Mouse (Mus musculus) heart, embryonic 11.5 days (tissue): ENCODE data around the gene Tubb4b. TPM values are rescaled to one million over a fixed set of nuclear protein-coding genes. Genes with fewer than 3 reads are reported as not detected.

Source experiments
- ATAC-seq: fragments of 200-750 bp; cut with Nextera tagmentation; replicated peaks from 2 replicates; pipeline ENCODE4 v1.8.0; 2017; ENCODE audit warnings: moderate library complexity; ENCODE audit not compliant: insufficient number of reproducible peaks, low FRiP score, low TSS enrichment
- H3K27ac ChIP-seq: fragments of 300-500 bp; sonication (generic); 2 replicates; pipeline ENCODE4 v1.5.1; 2014; ENCODE audit warnings: mild to moderate bottlenecking, low read depth, low read length
- H3K27me3 ChIP-seq: fragments of 300-500 bp; sonication (generic); 2 replicates; pipeline ENCODE4 v1.6.1; 2014; ENCODE audit warnings: mild to moderate bottlenecking, low read length, mixed read lengths; ENCODE audit not compliant: control insufficient read depth, insufficient read depth
- H3K36me3 ChIP-seq: fragments of 300-500 bp; sonication (generic); 2 replicates; pipeline ENCODE4 v1.6.1; 2014; ENCODE audit warnings: mild to moderate bottlenecking, low read length, moderate library complexity, mixed read lengths; ENCODE audit not compliant: control insufficient read depth, insufficient read depth
- H3K4me1 ChIP-seq: fragments of 300-500 bp; sonication (generic); 2 replicates; pipeline ENCODE4 v1.6.1; 2014; ENCODE audit warnings: low read length; ENCODE audit not compliant: control insufficient read depth, insufficient read depth
- H3K4me2 ChIP-seq: fragments of 300-500 bp; sonication (generic); 2 replicates; pipeline ENCODE4 v1.6.1; 2014; ENCODE audit warnings: mild to moderate bottlenecking, moderate library complexity
- H3K4me3 ChIP-seq: fragments of 300-500 bp; sonication (generic); 2 replicates; pipeline ENCODE4 v1.5.1; 2014; ENCODE audit warnings: low read depth, low read length
- H3K9ac ChIP-seq: fragments of 300-500 bp; sonication (generic); 2 replicates; pipeline ENCODE4 v1.6.1; 2014; ENCODE audit warnings: mild to moderate bottlenecking, low read depth, low read length, moderate library complexity
- H3K9me3 ChIP-seq: fragments of 300-500 bp; sonication (generic); replicated peaks from 2 replicates; pipeline ENCODE4 v1.6.1; 2016; ENCODE audit warnings: low read length; ENCODE audit not compliant: control insufficient read depth
- WGBS: fragments of 180-500 bp; shearing (Covaris S2); extraction: QIAGEN DNeasy Blood & Tissue Kit; methylation state at CpG from one replicate; pipeline ENCODE4 v1.1.7; 2014; ENCODE audit not compliant: insufficient replicate concordance; 5-methylcytosine and 5-hydroxymethylcytosine counted together
- polyA plus RNA-seq: library from polyadenylated mRNA; unstranded; fragments of >200 nt; fragmentation: Nextera tagmentation; extraction: Ambion mirVana; gene quantifications from 2 replicates; pipeline ENCODE4 v1.2.1, GENCODE M21; 2014

The Tubb4b gene
- polyA plus RNA-seq, result 449 and 481 TPM in 2 replicates

DNA sequence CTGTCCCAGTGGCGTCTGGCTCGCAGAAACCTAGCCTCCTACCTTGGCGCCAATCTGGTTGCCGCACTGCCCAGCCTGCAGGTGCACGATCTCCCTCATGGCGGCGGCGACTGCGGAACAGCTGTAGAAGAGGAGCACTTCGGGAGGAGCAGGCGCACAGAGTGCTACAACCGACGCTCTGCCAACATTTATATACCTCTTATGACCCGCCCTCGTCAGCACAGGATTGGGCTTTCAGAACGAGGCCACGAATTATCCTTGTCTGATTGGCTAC, at the start of gene Tubb4b:
Gene Tubb4b (minus strand): TSS at position 211 of the 274 bp plus-strand sequence.
- peak within 1 kb of the TSS; percentile 71 for H3K4me3 ChIP-seq
- peaks cover 16% of the 10 kb centered on the region for H3K4me1 ChIP-seq
- H3K27me3 ChIP-seq, result peaks cover 4% of the 10 kb centered on the region; the same call in 1 of the 2 replicates
- under 1% methylated on average over 17 of the region's 17 CpGs for WGBS
- peak within 1 kb of the TSS; percentile 97 for H3K4me2 ChIP-seq
- no peaks in the 10 kb centered on the region for H3K9me3 ChIP-seq
- H3K36me3 ChIP-seq, result no peaks in the 10 kb centered on the region
- peak within 1 kb of the TSS; percentile 81 for H3K9ac ChIP-seq
- H3K27ac ChIP-seq, result peak within 1 kb of the TSS; percentile 93
- ATAC-seq, result no peak

DNA sequence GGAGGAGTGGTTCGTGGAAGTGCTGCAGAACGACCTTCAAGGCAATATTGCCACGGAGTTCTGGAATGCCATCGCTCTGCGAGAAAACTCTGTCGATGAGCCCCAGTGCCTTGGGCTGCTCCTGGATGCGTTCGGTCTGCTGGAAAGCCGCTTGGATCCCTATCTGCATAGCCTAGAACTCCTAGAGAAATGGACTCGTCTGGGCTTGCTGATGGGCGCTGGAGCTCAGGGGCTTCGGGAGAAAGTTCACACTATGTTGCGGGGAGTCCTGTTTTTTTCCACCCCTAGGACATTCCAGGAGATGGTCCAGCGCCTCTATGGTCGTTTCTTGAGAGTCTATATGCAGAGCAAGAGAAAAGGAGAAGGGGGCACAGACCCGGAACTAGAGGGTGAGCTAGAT, 48.5 kb upstream of the Tubb4b start:
- Histone ChIP-seq H3K4me3 (peak overlapping the region; percentile 82), H3K4me2 (peak overlapping the region; percentile 93), H3K9me3 (no peaks in the 10 kb centered on the region), H3K9ac (peak overlapping the region; percentile 94), H3K27ac (no peak overlapping the region), H3K4me1 (peaks cover 16% of the 10 kb centered on the region), H3K36me3 (peaks cover 30% of the 10 kb centered on the region), H3K27me3 (no peaks in the 10 kb centered on the region)
- WGBS, result 27% methylated on average over 16 of the region's 16 CpGs
- no peak for ATAC-seq

DNA sequence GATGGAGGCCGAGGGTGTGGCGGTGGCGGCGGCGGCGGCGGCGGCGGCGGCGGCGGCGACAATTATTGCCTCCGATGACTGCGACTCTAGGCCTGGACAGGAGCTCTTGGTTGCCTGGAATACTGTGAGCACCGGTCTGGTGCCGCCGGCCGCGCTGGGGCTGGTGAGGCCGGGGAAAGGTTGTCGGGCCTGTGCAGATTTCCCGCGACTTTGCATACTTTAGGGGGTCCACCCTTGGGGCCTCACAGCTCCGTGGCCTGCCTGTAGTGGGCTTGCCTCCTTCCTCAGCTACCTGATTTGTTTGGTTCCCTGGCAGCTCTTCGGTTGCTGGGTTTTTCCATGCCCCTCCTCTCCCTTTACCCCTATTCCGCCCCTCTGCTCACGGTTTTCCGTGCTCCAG, 48.0 kb upstream of the Tubb4b start:
- ATAC-seq, result peak; percentile 21; the same call in 1 of the 2 replicates
- H3K9me3 ChIP-seq, result no peaks in the 10 kb centered on the region
- peaks cover 16% of the 10 kb centered on the region for H3K4me1 ChIP-seq
- H3K9ac ChIP-seq, result peak overlapping the region; percentile 94
- 1% methylated on average over 29 of the region's 29 CpGs for WGBS
- H3K4me3 ChIP-seq, result peak overlapping the region; percentile 82
- H3K36me3 ChIP-seq, result peaks cover 27% of the 10 kb centered on the region
- H3K4me2 ChIP-seq, result peak overlapping the region; percentile 93
- H3K27me3 ChIP-seq, result no peaks in the 10 kb centered on the region
- H3K27ac ChIP-seq, result no peak overlapping the region

DNA sequence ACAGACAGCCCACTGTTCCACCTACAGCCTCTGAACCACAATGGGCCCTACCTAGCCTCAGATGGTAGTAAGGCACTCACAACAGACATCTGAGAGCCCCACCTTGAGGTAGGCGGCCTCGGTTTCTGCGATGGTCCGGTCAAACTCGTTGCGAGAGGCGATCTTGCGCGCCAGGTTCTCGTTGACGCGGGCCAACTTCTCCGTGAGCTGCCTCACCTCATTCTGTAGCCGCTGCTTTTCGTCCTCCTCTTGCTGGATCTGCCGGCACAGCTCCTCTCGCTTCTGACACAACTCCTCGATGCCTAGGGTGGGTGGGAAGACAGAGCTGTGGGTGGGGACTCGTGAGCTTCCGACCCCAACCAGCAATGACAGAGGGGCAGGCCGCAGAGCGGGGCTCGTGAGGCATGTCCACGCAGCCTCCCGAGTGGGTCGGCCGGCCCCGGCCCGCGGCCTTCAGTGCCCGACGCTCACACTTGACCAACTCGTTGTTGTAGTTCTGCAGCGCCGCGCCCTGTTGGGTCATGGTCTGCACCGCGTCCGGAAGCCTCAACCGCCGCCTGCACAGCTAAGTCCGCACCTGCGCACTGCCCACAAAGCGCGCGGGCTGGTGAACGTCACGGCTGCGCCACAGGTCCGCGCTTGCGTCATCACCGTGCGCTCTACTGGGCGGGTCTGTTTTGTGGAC, 47.5 kb upstream of the Tubb4b start, which contains the start of the genes Ssna1 and Anapc2:
Gene Ssna1 (minus strand): TSS at position 612 of the 685 bp plus-strand sequence.
Gene Anapc2 (plus strand): TSS at position 652 of the 685 bp plus-strand sequence.
- WGBS, result 0% methylated on average over 55 of the region's 55 CpGs
- H3K9me3 ChIP-seq, result no peaks in the 10 kb centered on the region
- H3K27me3 ChIP-seq, result no peaks in the 10 kb centered on the region
- H3K9ac ChIP-seq, result peak within 1 kb of the TSS; percentile 94
- H3K4me1 ChIP-seq, result peaks cover 18% of the 10 kb centered on the region
- peak; percentile 96 for ATAC-seq
- peak within 1 kb of the TSS; percentile 93 for H3K4me2 ChIP-seq
- peak within 1 kb of the TSS; percentile 82 for H3K4me3 ChIP-seq
- H3K27ac ChIP-seq, result peak within 1 kb of the TSS; percentile 70
- peaks cover 22% of the 10 kb centered on the region for H3K36me3 ChIP-seq

DNA sequence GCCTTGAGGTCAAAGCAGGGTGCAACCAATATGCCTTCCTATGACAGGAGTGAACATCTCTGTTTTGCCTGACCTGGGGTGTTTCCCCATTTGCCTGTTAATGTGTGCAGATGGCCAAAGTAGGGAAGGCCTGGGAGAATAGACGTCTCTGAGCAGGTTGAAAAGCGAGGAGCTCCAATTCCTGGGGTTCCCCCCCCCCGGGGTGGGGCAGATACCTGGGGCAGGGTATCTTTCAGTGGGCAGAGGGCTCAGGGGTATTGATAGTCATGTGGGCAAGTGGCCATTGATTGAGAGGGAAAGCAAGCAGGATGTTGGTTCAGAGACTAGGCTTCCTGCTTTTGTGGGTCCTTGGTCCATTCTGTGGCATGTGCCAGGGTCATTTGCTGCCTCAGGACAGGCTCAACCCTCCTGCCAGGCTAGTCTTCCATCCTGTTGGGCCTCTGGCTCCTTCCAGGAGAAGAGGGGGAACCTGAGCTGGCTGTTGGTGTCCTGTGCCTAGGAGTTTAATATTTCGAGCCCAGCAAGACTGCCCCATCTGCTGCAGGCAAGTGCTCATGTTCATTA, 43.3 kb upstream of the Tubb4b start:
- ATAC-seq, result no peak
- Histone ChIP-seq H3K27me3 (peaks cover 16% of the 10 kb centered on the region), H3K9ac (no peak overlapping the region), H3K27ac (no peak overlapping the region), H3K36me3 (peaks cover 8% of the 10 kb centered on the region; the same call in 1 of the 2 replicates), H3K9me3 (no peaks in the 10 kb centered on the region), H3K4me1 (peaks cover 36% of the 10 kb centered on the region), H3K4me3 (no peak overlapping the region), H3K4me2 (no peak overlapping the region)
- WGBS, result 65% methylated on average over 4 of the region's 4 CpGs

DNA sequence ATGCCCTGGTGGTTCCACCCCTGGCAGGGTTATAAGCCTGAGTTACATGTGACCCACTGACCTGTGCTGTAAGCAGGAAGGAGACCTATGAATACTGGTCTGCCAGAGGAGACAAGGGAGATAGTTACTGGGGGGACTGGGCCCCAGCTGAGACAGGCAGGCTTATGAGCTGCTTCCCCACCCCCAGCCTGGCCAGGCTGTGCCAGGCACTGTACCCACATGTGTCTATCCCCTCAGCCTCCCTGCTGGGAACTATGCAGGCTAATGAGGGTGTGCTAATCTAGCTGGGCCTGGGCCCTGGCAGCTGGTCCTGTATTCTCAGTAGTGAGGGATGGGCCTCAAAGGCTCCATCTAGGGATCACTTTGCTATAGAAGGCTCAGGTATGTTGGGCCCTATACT, 42.7 kb upstream of the Tubb4b start:
- no peak overlapping the region for H3K9ac ChIP-seq

DNA sequence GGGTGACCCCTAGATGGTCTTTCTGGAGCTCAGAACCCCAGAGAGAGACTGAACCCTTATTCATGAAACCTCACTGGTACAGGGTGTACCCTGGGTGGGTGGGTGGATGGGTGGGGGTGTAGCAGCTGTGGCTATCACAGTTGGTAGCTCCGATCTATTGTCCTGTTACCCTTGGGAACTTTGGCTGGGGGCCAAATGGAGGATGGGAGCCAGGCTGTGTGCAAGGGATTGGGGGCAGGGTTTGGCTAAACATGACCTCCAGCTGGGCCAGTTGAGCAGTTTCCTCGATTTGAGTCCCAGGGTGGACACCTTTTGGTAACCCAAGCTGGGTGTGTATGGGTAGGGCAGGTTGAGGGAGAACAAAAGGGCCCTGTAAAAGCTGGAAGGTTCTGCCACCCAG, 42.2 kb upstream of the Tubb4b start:
- Histone ChIP-seq H3K9ac (no peak overlapping the region), H3K27me3 (peaks cover 16% of the 10 kb centered on the region), H3K4me3 (no peak overlapping the region), H3K4me1 (peaks cover 36% of the 10 kb centered on the region), H3K27ac (no peak overlapping the region), H3K36me3 (peaks cover 8% of the 10 kb centered on the region; the same call in 1 of the 2 replicates), H3K4me2 (no peak overlapping the region; the same call in 1 of the 2 replicates), H3K9me3 (no peaks in the 10 kb centered on the region)
- 58% methylated on average over 2 of the region's 2 CpGs for WGBS
- no peak for ATAC-seq

More for the DNA sequence above, 42.7 kb upstream of the Tubb4b start:
- H3K4me3 ChIP-seq, result no peak overlapping the region
- no peaks in the 10 kb centered on the region for H3K9me3 ChIP-seq
- peaks cover 8% of the 10 kb centered on the region; the same call in 1 of the 2 replicates for H3K36me3 ChIP-seq
- ATAC-seq, result no peak
- H3K4me1 ChIP-seq, result peaks cover 36% of the 10 kb centered on the region
- no peak overlapping the region for H3K4me2 ChIP-seq
- peaks cover 16% of the 10 kb centered on the region for H3K27me3 ChIP-seq
- H3K27ac ChIP-seq, result no peak overlapping the region

DNA sequence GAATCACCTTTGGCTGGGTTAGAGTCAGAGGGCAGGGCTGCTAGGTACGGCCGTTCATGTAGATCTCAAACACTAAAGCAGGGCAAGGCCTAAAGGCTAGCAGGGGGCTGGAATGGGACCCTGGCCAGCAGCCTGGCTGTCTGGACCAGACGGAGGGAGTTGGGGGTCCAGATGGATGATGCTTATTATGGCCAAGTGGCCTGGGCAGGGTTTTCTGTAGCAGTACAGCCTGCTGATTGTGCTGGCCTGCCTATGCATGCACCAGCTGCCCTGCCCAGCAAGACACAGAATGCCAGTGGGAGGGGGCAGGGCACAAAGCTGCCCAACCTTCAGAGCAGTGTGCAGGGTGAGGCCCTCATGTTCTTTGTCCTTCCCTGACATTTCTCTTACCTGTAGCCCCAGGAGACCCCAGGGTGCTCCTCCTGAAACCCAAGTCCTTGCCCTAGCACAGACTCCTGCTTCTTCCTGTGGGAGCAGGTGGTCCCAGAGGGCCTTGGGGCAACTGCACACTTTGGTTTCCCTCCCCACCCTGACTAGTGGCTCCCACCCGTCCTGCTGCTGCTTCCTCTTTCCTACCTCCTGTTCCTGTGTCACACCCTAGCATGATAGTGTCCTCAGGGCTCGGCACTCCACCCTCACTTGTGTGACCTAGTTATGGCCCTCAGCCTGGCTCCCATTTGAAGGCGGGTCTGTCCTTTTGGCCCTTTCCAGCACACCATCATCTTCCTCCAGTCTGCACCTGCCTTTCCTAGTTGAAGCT, 41.6 kb upstream of the Tubb4b start:
- H3K4me2 ChIP-seq, result peak overlapping the region; percentile 12
- peaks cover 31% of the 10 kb centered on the region for H3K4me1 ChIP-seq
- 66% methylated on average over 6 of the region's 6 CpGs for WGBS
- no peaks in the 10 kb centered on the region for H3K9me3 ChIP-seq
- H3K9ac ChIP-seq, result peak overlapping the region; percentile 56; the same call in 1 of the 2 replicates
- peaks cover 16% of the 10 kb centered on the region for H3K27me3 ChIP-seq
- ATAC-seq, result no peak
- H3K27ac ChIP-seq, result no peak overlapping the region
- no peak overlapping the region; the same call in 1 of the 2 replicates for H3K4me3 ChIP-seq
- peaks cover 8% of the 10 kb centered on the region; the same call in 1 of the 2 replicates for H3K36me3 ChIP-seq
